Mouse (Mus musculus): Measurements from ENCODE around the gene Gm5741.
A peak's percentile ranks its signal among the peaks of the same experiment; 100 is the strongest.

Gm5741 gene

DNA sequence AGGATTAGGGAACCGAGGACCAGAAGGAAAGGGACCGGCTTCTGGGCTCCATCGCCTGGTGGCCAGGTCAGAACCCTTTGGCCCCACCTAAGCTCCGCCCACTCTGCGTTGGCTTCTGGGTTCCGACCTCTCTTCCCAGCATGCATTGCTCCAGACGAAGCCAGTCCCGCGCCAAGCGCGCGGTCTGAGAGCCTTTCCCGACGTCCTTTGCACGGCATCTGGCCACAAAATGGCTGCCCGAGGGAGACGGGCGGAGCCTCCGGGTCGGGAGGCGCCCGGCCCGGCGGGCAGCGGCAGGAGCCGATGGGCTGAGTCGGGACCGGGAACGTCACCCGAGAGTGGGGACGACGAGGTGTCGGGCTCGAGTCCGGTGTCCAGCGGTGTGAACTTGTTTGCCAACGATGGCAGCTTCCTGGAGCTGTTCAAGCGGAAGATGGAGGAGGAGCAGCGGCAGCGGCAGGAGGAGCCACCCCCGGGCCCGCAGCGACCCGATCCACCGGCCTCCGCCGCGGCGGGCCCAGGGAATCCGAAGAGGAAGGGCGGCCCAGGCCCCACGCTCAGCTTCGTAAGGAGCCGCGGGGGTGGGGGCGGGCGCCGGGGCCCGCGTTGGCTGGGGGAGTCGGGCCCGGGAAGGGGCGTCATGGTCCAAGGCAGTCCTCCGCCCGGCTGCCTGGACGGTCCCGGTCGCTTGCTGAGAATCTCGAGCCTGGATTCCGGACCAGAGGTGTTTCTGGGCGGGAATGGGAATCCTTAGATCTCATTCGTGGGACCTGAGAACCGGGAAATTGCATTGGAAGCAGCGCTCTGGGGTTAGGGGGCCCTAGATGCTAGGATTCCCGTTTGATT, 40.9 kb downstream of the Gm5741 start, which contains the start of gene Trir:
TSS of gene Trir (plus strand) at position 154 of the 846 bp plus-strand sequence.
- peak; percentile 98 for DNase-seq

GRCm38 (mm10) chr8:85025098-85025932, 42.5 kb downstream of the Gm5741 start, which contains the start of gene Asna1:
Gene Asna1 (minus strand): TSS chr8:85025281.
- DNase-seq: peak; percentile 90

GRCm38 (mm10) chr8:85023846-85024245, 43.9 kb downstream of the Gm5741 start:
- DNase-seq: no peak

DNA sequence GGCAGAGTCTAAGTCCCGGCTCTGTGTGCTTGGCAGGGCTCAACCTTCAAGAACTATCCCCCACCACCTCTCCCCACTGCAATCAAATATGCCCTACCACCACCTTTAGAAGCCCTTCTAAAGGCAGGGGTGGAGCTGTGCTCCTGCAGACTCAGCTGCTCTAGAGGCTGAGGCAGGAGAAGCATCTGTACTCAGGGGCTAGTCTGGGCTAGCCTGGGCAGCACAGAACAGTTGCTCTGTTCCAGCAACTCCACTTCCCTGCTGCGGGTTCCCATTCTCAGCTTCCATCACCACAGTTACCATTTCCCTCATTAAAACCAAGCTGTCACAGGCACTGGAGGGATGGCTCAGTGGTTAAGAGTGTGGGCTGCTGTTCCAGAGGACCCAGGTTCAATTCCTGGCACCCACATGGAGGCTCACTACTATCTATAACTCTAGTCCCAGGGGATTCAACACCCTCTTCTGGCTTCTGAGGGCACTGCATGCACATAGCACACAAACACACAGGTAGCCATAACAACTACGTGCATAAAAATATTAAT, 46.2 kb downstream of the Gm5741 start:
- no peak for DNase-seq

Measured in kidney, postnatal 14 days (tissue).